Mouse (Mus musculus) right cerebral cortex, postnatal 25 days (tissue): ENCODE data around the gene Pax3.

Experiments used
- DNase-seq: peaks from one replicate; pipeline ENCODE4 v3.0.0; 2022

Gene Pax3

GRCm38 (mm10) chr1:78198319-78198940 lies 1.5 kb upstream of the Pax3 start:
- no peak for DNase-seq

GRCm38 (mm10) chr1:78197351-78198234 lies 659 bp upstream of the Pax3 start:
- DNase-seq: no peak

GRCm38 (mm10) chr1:78195771-78196712 lies 892 bp downstream of the Pax3 start:
- DNase-seq: no peak

- DNase-seq: no peak
Observed at GRCm38 (mm10) chr1:78195145-78195544, 1.8 kb downstream of the Pax3 start.

- no peak for DNase-seq
Observed at GRCm38 (mm10) chr1:78194381-78195047, 2.4 kb downstream of the Pax3 start.

- no peak for DNase-seq
Observed at GRCm38 (mm10) chr1:78193465-78193991, 3.4 kb downstream of the Pax3 start.

- peak; percentile 4 for DNase-seq
Observed at GRCm38 (mm10) chr1:78192746-78193464, 4.0 kb downstream of the Pax3 start.

- DNase-seq: no peak
Observed at GRCm38 (mm10) chr1:78192217-78192735, 4.7 kb downstream of the Pax3 start.

- DNase-seq: no peak
Observed at GRCm38 (mm10) chr1:78191761-78192160, 5.2 kb downstream of the Pax3 start.

GRCm38 (mm10) chr1:78191331-78191730 lies 5.6 kb downstream of the Pax3 start:
- no peak for DNase-seq

GRCm38 (mm10) chr1:78190386-78191111 lies 6.4 kb downstream of the Pax3 start:
- DNase-seq: no peak

- DNase-seq: no peak
Observed at GRCm38 (mm10) chr1:78189501-78190345, 7.2 kb downstream of the Pax3 start.

- no peak for DNase-seq
Observed at GRCm38 (mm10) chr1:78189016-78189415, 7.9 kb downstream of the Pax3 start.

GRCm38 (mm10) chr1:78188299-78188698 lies 8.6 kb downstream of the Pax3 start:
- DNase-seq: no peak

- DNase-seq: no peak
Observed at GRCm38 (mm10) chr1:78187788-78188173, 9.2 kb downstream of the Pax3 start.

GRCm38 (mm10) chr1:78187122-78187787 lies 9.7 kb downstream of the Pax3 start:
- no peak for DNase-seq

GRCm38 (mm10) chr1:78182954-78183353 lies 14.0 kb downstream of the Pax3 start:
- DNase-seq: no peak

GRCm38 (mm10) chr1:78181882-78182281 lies 15.1 kb downstream of the Pax3 start:
- no peak for DNase-seq

GRCm38 (mm10) chr1:78172334-78172733 lies 24.6 kb downstream of the Pax3 start:
- DNase-seq: no peak
